20 mouse cellular contexts compared by ENCODE assay signal in the genomic region with DNA sequence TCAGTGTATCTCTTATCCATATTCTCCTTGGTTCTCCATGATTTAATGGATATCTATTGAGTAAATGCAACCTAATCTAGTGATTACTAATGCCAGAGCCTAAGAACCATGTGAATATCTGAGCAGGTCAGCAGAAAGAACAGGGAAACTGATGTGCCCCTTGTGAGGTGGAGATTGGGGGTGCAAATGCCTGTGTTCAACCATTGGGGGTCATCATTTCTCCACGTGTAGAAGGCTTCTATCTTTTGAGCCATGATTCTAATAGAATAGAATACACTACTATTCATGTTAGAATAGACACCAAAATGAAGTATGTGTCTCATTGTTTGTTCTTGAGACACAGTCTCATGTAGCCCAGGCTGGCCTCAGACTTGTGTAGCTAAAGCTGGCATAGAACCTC. TPM values are rescaled to one million over a fixed set of nuclear protein-coding genes. Genes with fewer than 3 reads are reported as not detected.
DNase-seq lines count a peak whose midpoint lies in the region; ATAC-seq and TF ChIP-seq lines count a peak whose summit lies in the region.
"Had no signal": no experiment of that assay in that cellular context is flagged by ENCODE, and none has a peak within 500 bp of the region (broad histone marks: within the 10 kb centered on the region; RNA-seq: fewer than 3 reads in every experiment).

No protein-coding gene starts in this region.

- no peak for TF ChIP-seq POLR2A in brain, embryonic 14.5 days (IDR thresholded peaks at IDR 0.05; ENCODE audit: borderline replicate concordance, extremely low read depth, insufficient read depth, insufficient read length, poor library complexity, severe bottlenecking)

- no peaks in the 10 kb centered on the region for H3K27me3 ChIP-seq in hindbrain, postnatal 0 days (ENCODE audit: insufficient read depth, low read length)
- no peaks in the 10 kb centered on the region for H3K27me3 ChIP-seq in hindbrain, embryonic 13.5 days
- no peaks in the 10 kb centered on the region for H3K27me3 ChIP-seq in midbrain, embryonic 14.5 days (ENCODE audit: control insufficient read depth, insufficient read depth, low read length)
- no peaks in the 10 kb centered on the region for H3K27me3 ChIP-seq in midbrain, embryonic 11.5 days (ENCODE audit: control insufficient read depth, insufficient read depth, low read length)
- H3K27me3 ChIP-seq: embryonic facial prominence, embryonic 13.5 days; forebrain, embryonic 13.5 days; heart, embryonic 15.5 days; hindbrain, embryonic 15.5 days had no signal

- DNase-seq in hindbrain, postnatal 0 days (ENCODE audit: low spot score) = peak; percentile 52
- DNase-seq in midbrain, embryonic 14.5 days = peak; percentile 50
- DNase-seq in midbrain, embryonic 11.5 days (ENCODE audit: low spot score, missing footprints) = no peak
- DNase-seq in brain, embryonic 14.5 days (ENCODE audit: low read depth) = peak; percentile 18
- no peak for DNase-seq in cerebellum, postnatal 10 days
- DNase-seq: adrenal gland, adult 2 months; adrenal gland, postnatal 25 days; cerebellum, adult 11 months; cerebellum, adult 8-10 months; cerebellum, postnatal 25 days; gastrocnemius, postnatal 14 days; heart, adult 2 months; heart, postnatal 14 days had no signal

- ATAC-seq in hindbrain, postnatal 0 days = no peak
- no peak for ATAC-seq in hindbrain, embryonic 13.5 days (ENCODE audit: low FRiP score)
- no peak for ATAC-seq in midbrain, embryonic 14.5 days (ENCODE audit: low FRiP score, low TSS enrichment)
- no peak for ATAC-seq in midbrain, embryonic 11.5 days (ENCODE audit: low FRiP score)
- ATAC-seq: forebrain, embryonic 13.5 days had no signal

- WGBS in hindbrain, postnatal 0 days = 74% methylated on average over 1 of the region's 1 CpGs
- 81% methylated on average over 1 of the region's 1 CpGs for WGBS in hindbrain, embryonic 13.5 days
- WGBS in midbrain, embryonic 14.5 days = 84% methylated on average over 1 of the region's 1 CpGs
- WGBS in midbrain, embryonic 11.5 days = 77% methylated on average over 1 of the region's 1 CpGs

- H3K4me2 ChIP-seq in hindbrain, postnatal 0 days (ENCODE audit: low read depth, low read length) = no peak overlapping the region
- H3K4me2 ChIP-seq in hindbrain, embryonic 13.5 days = no peak overlapping the region
- no peak overlapping the region for H3K4me2 ChIP-seq in midbrain, embryonic 14.5 days (ENCODE audit: low read length)
- no peak overlapping the region for H3K4me2 ChIP-seq in midbrain, embryonic 11.5 days
- H3K4me2 ChIP-seq: embryonic facial prominence, embryonic 13.5 days; forebrain, embryonic 13.5 days; heart, embryonic 11.5 days; heart, embryonic 15.5 days; hindbrain, embryonic 15.5 days had no signal

- no peaks in the 10 kb centered on the region for H3K4me1 ChIP-seq in hindbrain, postnatal 0 days (ENCODE audit: insufficient read depth, low read length)
- no peaks in the 10 kb centered on the region for H3K4me1 ChIP-seq in hindbrain, embryonic 13.5 days (replicated peaks)
- no peaks in the 10 kb centered on the region for H3K4me1 ChIP-seq in midbrain, embryonic 14.5 days (ENCODE audit: control insufficient read depth, insufficient read depth, low read length)
- no peaks in the 10 kb centered on the region for H3K4me1 ChIP-seq in midbrain, embryonic 11.5 days (ENCODE audit: control insufficient read depth, insufficient read depth, low read length)
- H3K4me1 ChIP-seq: embryonic facial prominence, embryonic 13.5 days; forebrain, embryonic 13.5 days; heart, embryonic 15.5 days; hindbrain, embryonic 15.5 days had no signal

- no peak overlapping the region for H3K9ac ChIP-seq in hindbrain, postnatal 0 days (replicated peaks; ENCODE audit: low read length)
- no peak overlapping the region for H3K9ac ChIP-seq in hindbrain, embryonic 13.5 days
- no peak overlapping the region for H3K9ac ChIP-seq in midbrain, embryonic 14.5 days (replicated peaks; ENCODE audit: low read length)
- no peak overlapping the region for H3K9ac ChIP-seq in midbrain, embryonic 11.5 days (ENCODE audit: low read length)
- H3K9ac ChIP-seq: embryonic facial prominence, embryonic 13.5 days; forebrain, embryonic 13.5 days; heart, embryonic 15.5 days; hindbrain, embryonic 15.5 days had no signal

- H3K9me3 ChIP-seq in hindbrain, postnatal 0 days (ENCODE audit: low read length) = no peaks in the 10 kb centered on the region
- no peaks in the 10 kb centered on the region for H3K9me3 ChIP-seq in hindbrain, embryonic 13.5 days
- no peaks in the 10 kb centered on the region for H3K9me3 ChIP-seq in midbrain, embryonic 14.5 days (ENCODE audit: control insufficient read depth, low read length)
- H3K9me3 ChIP-seq in midbrain, embryonic 11.5 days (ENCODE audit: control insufficient read depth, low read length) = no peaks in the 10 kb centered on the region
- H3K9me3 ChIP-seq: embryonic facial prominence, embryonic 13.5 days; forebrain, embryonic 13.5 days; heart, embryonic 15.5 days; hindbrain, embryonic 15.5 days had no signal

- H3K4me3 ChIP-seq in hindbrain, postnatal 0 days (ENCODE audit: low read length) = no peak overlapping the region
- no peak overlapping the region for H3K4me3 ChIP-seq in hindbrain, embryonic 13.5 days
- H3K4me3 ChIP-seq in midbrain, embryonic 14.5 days (replicated peaks; ENCODE audit: low read depth, low read length) = no peak overlapping the region
- H3K4me3 ChIP-seq in midbrain, embryonic 11.5 days (ENCODE audit: low read depth, low read length) = no peak overlapping the region
- H3K4me3 ChIP-seq: embryonic facial prominence, embryonic 13.5 days; forebrain, embryonic 13.5 days; heart, adult 2 months; heart, embryonic 15.5 days; hindbrain, embryonic 15.5 days had no signal

- no peak overlapping the region for H3K27ac ChIP-seq in hindbrain, postnatal 0 days
- H3K27ac ChIP-seq in hindbrain, embryonic 13.5 days = no peak overlapping the region
- H3K27ac ChIP-seq in midbrain, embryonic 14.5 days (replicated peaks; ENCODE audit: low read depth, low read length) = no peak overlapping the region
- H3K27ac ChIP-seq in midbrain, embryonic 11.5 days (ENCODE audit: low read depth, low read length) = no peak overlapping the region
- H3K27ac ChIP-seq: embryonic facial prominence, embryonic 13.5 days; forebrain, embryonic 13.5 days; heart, adult 2 months; heart, embryonic 15.5 days; hindbrain, embryonic 15.5 days had no signal

- H3K36me3 ChIP-seq in hindbrain, postnatal 0 days (ENCODE audit: insufficient read depth, low read length) = no peaks in the 10 kb centered on the region
- no peaks in the 10 kb centered on the region for H3K36me3 ChIP-seq in hindbrain, embryonic 13.5 days
- H3K36me3 ChIP-seq in midbrain, embryonic 14.5 days (ENCODE audit: control insufficient read depth, insufficient read depth, low read length) = no peaks in the 10 kb centered on the region
- peaks cover 10% of the 10 kb centered on the region; the same call in 1 of the 2 replicates for H3K36me3 ChIP-seq in midbrain, embryonic 11.5 days (ENCODE audit: control insufficient read depth, insufficient read depth, low read length)
- H3K36me3 ChIP-seq: hindbrain, embryonic 15.5 days had no signal

- TF ChIP-seq CTCF in hindbrain, postnatal 0 days (IDR thresholded peaks at IDR 0.05; ENCODE audit: low read depth) = peak; percentile 58
- peak; percentile 23; the same call in 1 of the 2 replicates for TF ChIP-seq CTCF in brain, embryonic 14.5 days (IDR thresholded peaks at IDR 0.05; ENCODE audit: borderline replicate concordance, extremely low read depth, insufficient read depth, insufficient read length)

RNA-seq across cellular contexts. Expression of gene Melk, which starts 27.3 kb away (rescaled TPM):
- total RNA-seq in hindbrain, postnatal 0 days (2014; rRNA removed) = 6.0 and 6.7 TPM in 2 replicates
- polyA plus RNA-seq in hindbrain, postnatal 0 days (2015; fragmentation: Nextera tagmentation; extraction: Ambion mirVana) = 6.8 and 8.6 TPM in 2 replicates
- 11.0 and 12.5 TPM in 2 replicates for polyA plus RNA-seq in hindbrain, embryonic 13.5 days (2015; fragmentation: Nextera tagmentation; extraction: Ambion mirVana)
- 5.2 and 10.3 TPM in 2 replicates for polyA plus RNA-seq in midbrain, embryonic 14.5 days (2014; fragmentation: Nextera tagmentation; extraction: Ambion mirVana)
- 71.6 and 74.8 TPM in 2 replicates for polyA plus RNA-seq in midbrain, embryonic 11.5 days (2014; fragmentation: Nextera tagmentation; extraction: Ambion mirVana)
- 9.4 and 13.2 TPM in 2 replicates for polyA plus RNA-seq in brain, embryonic 14.5 days (2012; rRNA removed)
- total RNA-seq: gastrocnemius, adult 18-20 months had no signal

Comparison
In these comparisons a context has a peak if more than half of its experiments do, and no peak if none do; other contexts are left out.
1. DNase-seq: peak in hindbrain, postnatal 0 days (single experiment), midbrain, embryonic 14.5 days (single experiment) and brain, embryonic 14.5 days (single experiment); none in midbrain, embryonic 11.5 days (single experiment) and cerebellum, postnatal 10 days (0 of 2).